Mouse (Mus musculus) C2C12 (cell line): ENCODE data around the gene Notch4.

ENCODE experiments used
- CTCF ChIP-seq: IDR thresholded peaks from one replicate; pipeline ENCODE4 v1.5.1; 2011; ENCODE audit not compliant: control insufficient read depth, insufficient read depth, insufficient read length
- USF1 ChIP-seq: IDR thresholded peaks from one replicate; pipeline ENCODE4 v1.6.1; 2011; ENCODE audit warnings: low read depth, mild to moderate bottlenecking, control low read depth, moderate library complexity

GRCm38 (mm10) chr17:34585877-34586771, 22.1 kb downstream of the Notch4 start:
- TF ChIP-seq USF1 (no peak), CTCF (no peak)
